Mouse (Mus musculus) kidney, postnatal 0 days (tissue): ENCODE measurements around the gene Rb1. TPM values are rescaled to one million over a fixed set of nuclear protein-coding genes. Genes with fewer than 3 reads are reported as not detected.
A peak's percentile ranks its signal among the peaks of the same experiment; 100 is the strongest.

Experiments
- ATAC-seq: fragments of 200-750 bp; cut with Nextera tagmentation; replicated peaks from 2 replicates; pipeline ENCODE4 v1.8.0; 2017; ENCODE audit warnings: low read depth, moderate number of reproducible peaks, moderate TSS enrichment, moderate library complexity; ENCODE audit not compliant: low FRiP score
- DNase-seq: peaks from one replicate; pipeline ENCODE4 v3.0.0-alpha.2; 2016; ENCODE audit warnings: low spot score
- H3K27ac ChIP-seq: fragments of 300-500 bp; sonication (generic); 2 replicates; pipeline ENCODE4 v1.5.1; 2014; ENCODE audit warnings: mild to moderate bottlenecking
- H3K27me3 ChIP-seq: fragments of 300-500 bp; sonication (generic); 2 replicates; pipeline ENCODE4 v1.6.1; 2014; ENCODE audit warnings: low read length, mixed read lengths; ENCODE audit not compliant: insufficient read depth
- H3K36me3 ChIP-seq: fragments of 300-500 bp; sonication (generic); 2 replicates; pipeline ENCODE4 v1.6.1; 2014; ENCODE audit warnings: low read length, mixed read lengths; ENCODE audit not compliant: insufficient read depth
- H3K4me1 ChIP-seq: fragments of 300-500 bp; sonication (generic); replicated peaks from 2 replicates; pipeline ENCODE4 v1.6.1; 2014; ENCODE audit warnings: antibody characterized with exemption, low read length, mixed read lengths; ENCODE audit not compliant: insufficient read depth
- H3K4me2 ChIP-seq: fragments of 300-500 bp; sonication (generic); 2 replicates; pipeline ENCODE4 v1.6.1; 2014; ENCODE audit warnings: mild to moderate bottlenecking, low read length, moderate library complexity, mixed read lengths
- H3K4me3 ChIP-seq: fragments of 300-500 bp; sonication (generic); replicated peaks from 2 replicates; pipeline ENCODE4 v1.5.1; 2014; ENCODE audit warnings: low read depth, low read length
- H3K9ac ChIP-seq: fragments of 300-500 bp; sonication (generic); 2 replicates; pipeline ENCODE4 v1.6.1; 2014; ENCODE audit warnings: low read depth, low read length
- H3K9me3 ChIP-seq: fragments of 300-500 bp; sonication (generic); replicated peaks from 2 replicates; pipeline ENCODE4 v1.6.1; 2016; ENCODE audit warnings: low read length, inconsistent platforms, mixed read lengths
- CTCF ChIP-seq: IDR thresholded peaks from 2 replicates; pipeline ENCODE4 v1.5.1; 2016; ENCODE audit warnings: antibody characterized with exemption, low read depth, mild to moderate bottlenecking, moderate library complexity
- WGBS: fragments of 180-500 bp; shearing (Covaris S2); extraction: QIAGEN DNeasy Blood & Tissue Kit; methylation state at CpG from one replicate; pipeline ENCODE4 v1.1.7; 2014; 5-methylcytosine and 5-hydroxymethylcytosine counted together
- polyA plus RNA-seq: library from polyadenylated mRNA; unstranded; fragments of >200 nt; fragmentation: Nextera tagmentation; extraction: Ambion mirVana; gene quantifications from 2 replicates; pipeline ENCODE4 v1.2.1, GENCODE M21; 2015

The Rb1 gene
- polyA plus RNA-seq, 1 experiment from 2014 or later, result 26.6 TPM

GRCm38 (mm10) chr14:73145531-73145930, 180.1 kb downstream of the Rb1 start:
- H3K4me1 ChIP-seq, result peaks cover 13% of the 10 kb centered on the region; the same call in 1 of the 2 replicates
- H3K4me3 ChIP-seq, result no peak overlapping the region
- H3K9me3 ChIP-seq, result no peaks in the 10 kb centered on the region
- 81% methylated on average over 4 of the region's 4 CpGs for WGBS
- no peak for TF ChIP-seq CTCF
- H3K36me3 ChIP-seq, result no peaks in the 10 kb centered on the region
- DNase-seq (no peak), ATAC-seq (no peak)
- no peak overlapping the region for H3K4me2 ChIP-seq
- no peak overlapping the region for H3K9ac ChIP-seq
- no peak overlapping the region for H3K27ac ChIP-seq
- no peaks in the 10 kb centered on the region for H3K27me3 ChIP-seq

DNA sequence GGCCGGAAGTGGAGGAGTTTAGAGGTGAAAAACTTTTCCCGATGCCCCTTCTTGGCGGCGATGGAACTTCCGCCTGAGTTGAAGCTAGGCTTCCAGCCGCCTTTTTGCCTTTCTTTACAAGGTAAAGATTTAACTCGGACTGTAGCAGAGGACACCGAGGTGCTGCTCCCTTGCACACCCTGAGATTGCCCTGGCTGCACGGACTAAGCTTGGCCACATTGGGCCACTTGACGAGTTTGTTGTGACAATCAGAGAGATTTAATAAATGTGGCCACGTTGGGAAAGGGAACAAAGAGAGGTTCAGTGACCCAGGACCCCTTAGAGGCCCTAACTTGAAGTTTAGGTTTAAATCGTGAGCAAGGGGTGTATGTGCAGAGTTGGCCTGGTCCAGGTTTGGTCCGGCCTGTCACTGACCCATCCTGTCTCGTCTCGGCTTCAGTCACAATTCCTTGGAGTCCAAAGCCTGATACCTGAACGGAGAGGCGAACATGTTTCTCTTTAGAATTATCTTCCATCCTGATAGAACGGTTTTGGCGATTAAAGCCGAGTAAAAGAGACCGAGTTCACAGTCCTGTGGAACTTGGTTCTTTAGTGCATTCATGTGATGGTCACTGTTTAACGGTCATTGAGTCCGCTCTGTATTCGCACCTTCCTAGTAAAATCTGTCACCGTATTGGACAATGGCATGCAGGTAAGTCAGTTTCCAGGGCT, 181.8 kb downstream of the Rb1 start:
- Histone ChIP-seq H3K4me2 (peak overlapping the region; percentile 66), H3K27ac (peak overlapping the region; percentile 99), H3K9me3 (no peaks in the 10 kb centered on the region), H3K36me3 (no peaks in the 10 kb centered on the region), H3K4me1 (peaks cover 13% of the 10 kb centered on the region; the same call in 1 of the 2 replicates), H3K9ac (peak overlapping the region; percentile 95), H3K27me3 (no peaks in the 10 kb centered on the region), H3K4me3 (peak overlapping the region; percentile 65)
- ATAC-seq (0 out of 2 replicates have a peak, but pooled peaks have one; percentile 5), DNase-seq (peak; percentile 81)
- TF ChIP-seq CTCF, result no peak
- WGBS, result 27% methylated on average over 25 of the region's 25 CpGs

DNA sequence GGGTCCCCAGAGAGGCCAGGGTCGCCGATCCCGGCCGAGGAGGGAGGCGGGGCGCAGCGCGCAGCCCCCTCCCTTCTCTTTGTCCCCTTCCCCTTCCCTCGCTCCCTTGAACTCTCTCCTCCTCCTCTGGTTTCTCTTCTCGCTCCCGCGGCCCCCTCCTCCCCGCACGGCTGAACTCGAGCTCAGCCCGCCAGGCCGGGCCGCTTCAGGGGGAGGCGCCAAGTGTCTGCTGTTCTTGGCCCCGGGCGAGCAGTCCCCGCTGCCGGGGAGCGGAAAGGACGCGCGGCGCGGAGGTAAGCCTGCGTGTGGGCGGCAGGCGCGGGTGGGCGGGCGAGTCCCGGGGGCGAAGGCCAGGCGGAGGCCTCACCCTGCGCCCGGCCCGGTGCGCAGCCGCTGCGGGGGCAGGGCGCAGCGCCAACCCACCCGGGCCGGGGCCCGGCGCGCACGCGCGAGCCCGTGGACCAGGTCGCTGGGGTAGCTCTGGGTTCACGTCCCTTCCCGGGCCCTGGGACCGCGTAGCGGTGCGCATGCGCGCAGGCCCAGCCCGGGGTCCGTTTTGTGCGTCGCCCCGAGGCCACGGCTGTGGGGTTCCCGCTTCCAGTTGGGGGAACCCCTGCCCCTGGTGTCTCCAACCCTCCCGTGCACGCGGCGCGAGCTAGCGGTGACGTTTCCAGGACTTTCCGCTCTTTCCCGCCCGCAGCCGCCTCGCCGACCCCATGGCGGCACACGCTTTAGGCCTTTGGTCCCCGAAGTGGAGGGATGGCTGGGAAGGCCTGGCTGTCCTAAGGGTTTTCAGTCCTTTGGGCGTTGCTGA, 182.5 kb downstream of the Rb1 start:
- Histone ChIP-seq H3K4me3 (peak overlapping the region; percentile 65), H3K27me3 (no peaks in the 10 kb centered on the region), H3K9me3 (no peaks in the 10 kb centered on the region), H3K27ac (peak overlapping the region; percentile 99), H3K9ac (peak overlapping the region; percentile 95), H3K4me1 (peaks cover 13% of the 10 kb centered on the region; the same call in 1 of the 2 replicates), H3K4me2 (peak overlapping the region; percentile 66), H3K36me3 (no peaks in the 10 kb centered on the region)
- ATAC-seq (peak; percentile 95), DNase-seq (peak; percentile 93)
- TF ChIP-seq CTCF, result no peak; the same call in 1 of the 2 replicates
- WGBS, result under 1% methylated on average over 82 of the region's 88 CpGs

DNA sequence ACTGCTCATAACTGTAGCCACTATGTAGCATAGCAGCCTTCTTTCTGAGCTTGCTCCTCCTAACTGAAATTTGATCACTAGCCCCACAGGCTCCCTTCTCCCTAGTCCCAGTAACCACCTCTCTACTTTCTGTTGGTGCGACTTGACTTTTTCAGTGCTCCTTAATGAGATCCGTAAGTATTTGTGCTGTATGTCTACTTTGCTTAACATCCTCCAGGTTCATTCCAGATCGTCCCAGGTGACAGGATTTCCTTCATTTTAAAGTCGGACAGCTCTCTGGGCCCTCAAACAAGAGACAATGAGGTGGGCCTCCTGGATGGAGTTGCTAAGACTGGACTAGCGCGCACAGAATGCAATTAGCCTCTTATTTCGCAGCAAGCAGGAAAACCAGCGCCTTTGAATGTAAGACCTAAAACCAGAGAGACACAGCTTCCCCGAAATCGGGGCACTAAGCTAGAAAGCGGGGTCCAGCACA, 183.2 kb downstream of the Rb1 start:
- Histone ChIP-seq H3K4me2 (peak overlapping the region; percentile 66), H3K27me3 (no peaks in the 10 kb centered on the region), H3K9ac (peak overlapping the region; percentile 95), H3K27ac (peak overlapping the region; percentile 99), H3K9me3 (no peaks in the 10 kb centered on the region), H3K4me1 (peaks cover 13% of the 10 kb centered on the region; the same call in 1 of the 2 replicates), H3K36me3 (no peaks in the 10 kb centered on the region), H3K4me3 (peak overlapping the region; percentile 65)
- DNase-seq, result peak; percentile 85
- no peak for ATAC-seq
- TF ChIP-seq CTCF, result no peak
- 3% methylated on average over 11 of the region's 11 CpGs for WGBS

DNA sequence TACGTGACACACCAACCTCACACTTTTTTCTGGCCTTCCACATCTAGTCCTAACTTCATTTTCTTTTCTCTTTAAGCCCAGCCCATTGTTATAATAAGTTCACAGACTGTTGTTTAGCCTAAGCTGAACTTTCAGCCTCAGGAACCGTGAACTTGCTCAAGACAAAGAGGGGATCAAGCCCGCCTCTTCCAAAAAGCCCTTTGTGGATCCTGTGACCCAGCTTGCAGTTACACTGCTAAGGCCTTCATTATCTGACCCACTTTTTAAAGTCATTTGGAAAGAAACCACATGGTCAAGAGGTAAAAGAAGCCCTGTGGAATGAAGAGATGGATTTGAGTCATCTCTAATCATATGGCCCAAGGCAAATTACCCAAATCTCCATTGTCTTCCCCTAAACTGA, 183.8 kb downstream of the Rb1 start:
- Histone ChIP-seq H3K4me2 (peak overlapping the region; percentile 66; the same call in 1 of the 2 replicates), H3K4me3 (no peak overlapping the region)
- ATAC-seq, result no peak

GRCm38 (mm10) chr14:73139866-73140265, 185.8 kb downstream of the Rb1 start:
- H3K9ac ChIP-seq, result no peak overlapping the region
- peaks cover 13% of the 10 kb centered on the region; the same call in 1 of the 2 replicates for H3K4me1 ChIP-seq
- no peak overlapping the region for H3K4me2 ChIP-seq
- ATAC-seq (no peak), DNase-seq (no peak)
- H3K9me3 ChIP-seq, result no peaks in the 10 kb centered on the region
- H3K27ac ChIP-seq, result no peak overlapping the region
- TF ChIP-seq CTCF, result no peak
- no peak overlapping the region for H3K4me3 ChIP-seq
- H3K36me3 ChIP-seq, result no peaks in the 10 kb centered on the region
- no peaks in the 10 kb centered on the region for H3K27me3 ChIP-seq
- 45% methylated on average over 5 of the region's 5 CpGs for WGBS

More for the DNA sequence above, 183.8 kb downstream of the Rb1 start:
- no peak for TF ChIP-seq CTCF
- no peak for DNase-seq
- 87% methylated on average over 3 of the region's 3 CpGs for WGBS
- Histone ChIP-seq H3K27ac (no peak overlapping the region), H3K9ac (no peak overlapping the region), H3K36me3 (no peaks in the 10 kb centered on the region), H3K27me3 (no peaks in the 10 kb centered on the region), H3K4me1 (peaks cover 13% of the 10 kb centered on the region; the same call in 1 of the 2 replicates), H3K9me3 (no peaks in the 10 kb centered on the region)
